Mouse (Mus musculus) megakaryocyte-erythroid progenitor cell, adult 5-6 weeks (primary cell): ENCODE results near the gene Clcn3. TPM values are rescaled to one million over a fixed set of nuclear protein-coding genes. Genes with fewer than 3 reads are reported as not detected.
A peak's percentile ranks its signal among the peaks of the same experiment; 100 is the strongest.
"Not testable (repeated sequence)": the region's sequence is repeated elsewhere in the genome, so short reads cannot be mapped to it uniquely, and the experiment has no call there.

Experiments
- ATAC-seq: replicated peaks from 2 replicates; pipeline ENCODE4 v1.8.0; 2016; ENCODE audit warnings: mild to moderate bottlenecking, inconsistent platforms; ENCODE audit not compliant: severe bottlenecking, poor library complexity, low FRiP score, low TSS enrichment
- total RNA-seq, 2 experiments: library from RNA; stranded (forward) in 1 of 2; stranded (reverse) in 1 of 2; fragments of 200-1000, 215-1000 nt in 1 of 2; fragments of >200 nt in 1 of 2; fragmentation: Nextera tagmentation in 1 of 2; gene quantifications; 2 replicates each; pipeline ENCODE4 v1.2.3; 2014 to 2017

Gene Clcn3
- total RNA-seq (2014; fragmentation: Nextera tagmentation) (47.2 and 56.3 TPM in 2 replicates), total RNA-seq (2017) (58.1 and 66.9 TPM in 2 replicates)

GRCm38 (mm10) chr8:60982701-60983687 is at the start of gene Clcn3:
Clcn3 (minus strand) TSS chr8:60983300.
- ATAC-seq = peak; percentile 98

GRCm38 (mm10) chr8:60996468-60996867 is 13.4 kb upstream of the Clcn3 start:
- ATAC-seq = no peak

GRCm38 (mm10) chr8:60993639-60993986 is 10.5 kb upstream of the Clcn3 start:
- no peak for ATAC-seq

GRCm38 (mm10) chr8:60992910-60993638 is 10.0 kb upstream of the Clcn3 start, which contains the start of gene Nek1:
Nek1 (plus strand) TSS chr8:60993195.
- peak; percentile 92 for ATAC-seq

GRCm38 (mm10) chr8:60992561-60992909 is 9.4 kb upstream of the Clcn3 start:
- peak; percentile 68 for ATAC-seq

GRCm38 (mm10) chr8:60984260-60985010 is 1.3 kb upstream of the Clcn3 start:
- ATAC-seq = not testable (repeated sequence)

- ATAC-seq = peak; percentile 57
Measured at GRCm38 (mm10) chr8:60983688-60984079, 584 bp upstream of the Clcn3 start.

GRCm38 (mm10) chr8:60981388-60981787 is 1.7 kb downstream of the Clcn3 start:
- ATAC-seq = no peak

GRCm38 (mm10) chr8:60978496-60978895 is 4.6 kb downstream of the Clcn3 start:
- ATAC-seq = no peak

GRCm38 (mm10) chr8:60976818-60977217 is 6.3 kb downstream of the Clcn3 start:
- no peak for ATAC-seq

- ATAC-seq = peak; percentile 63
Measured at GRCm38 (mm10) chr8:60974837-60975236, 8.3 kb downstream of the Clcn3 start.

- peak; percentile 90 for ATAC-seq
Measured at GRCm38 (mm10) chr8:60973448-60973847, 9.7 kb downstream of the Clcn3 start.

GRCm38 (mm10) chr8:60971808-60972207 is 11.3 kb downstream of the Clcn3 start:
- no peak for ATAC-seq

- no peak for ATAC-seq
Measured at GRCm38 (mm10) chr8:60969091-60969490, 14.0 kb downstream of the Clcn3 start.

GRCm38 (mm10) chr8:60965741-60966140 is 17.4 kb downstream of the Clcn3 start:
- ATAC-seq = no peak

- ATAC-seq = 0 out of 2 replicates have a peak, but pooled peaks have one; percentile 38
Measured at GRCm38 (mm10) chr8:60965306-60965705, 17.8 kb downstream of the Clcn3 start.

- ATAC-seq = no peak
Measured at GRCm38 (mm10) chr8:60964518-60964917, 18.6 kb downstream of the Clcn3 start.

GRCm38 (mm10) chr8:60963931-60964330 is 19.2 kb downstream of the Clcn3 start:
- ATAC-seq = peak; percentile 52; the same call in 1 of the 2 replicates

GRCm38 (mm10) chr8:60962763-60963162 is 20.3 kb downstream of the Clcn3 start:
- no peak for ATAC-seq

- ATAC-seq = peak; percentile 75
Measured at GRCm38 (mm10) chr8:60956847-60957246, 26.3 kb downstream of the Clcn3 start.
